Mouse (Mus musculus): ENCODE data around the gene Ell2. TPM values are rescaled to one million over a fixed set of nuclear protein-coding genes. Genes with fewer than 3 reads are reported as not detected.

The Ell2 gene
- total RNA-seq, 4 experiments from 2014 or later = 41.9 to 54.0 (median 49.3) TPM

DNA sequence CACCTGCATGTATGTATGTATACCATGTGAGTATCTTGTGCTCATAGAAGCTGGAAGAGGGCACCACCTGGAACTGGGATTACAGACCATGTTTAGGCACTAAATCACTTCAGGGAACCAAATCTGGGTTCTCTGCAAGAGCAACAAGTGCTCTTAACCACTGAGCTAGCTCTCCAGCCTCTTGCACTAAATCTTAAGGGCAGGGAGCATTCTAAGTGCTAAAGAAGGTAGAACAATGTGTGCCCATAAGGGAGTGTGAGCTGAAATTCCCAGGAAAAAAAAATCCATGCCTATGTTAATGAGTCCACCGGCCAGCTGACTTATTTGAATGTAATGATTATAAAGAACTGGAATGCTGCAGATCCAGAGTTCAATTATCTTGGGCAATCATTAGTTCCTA is 101.4 kb downstream of the Ell2 start:
- DNase-seq (ENCODE audit: low spot score in 2 of 2) = no peak

DNA sequence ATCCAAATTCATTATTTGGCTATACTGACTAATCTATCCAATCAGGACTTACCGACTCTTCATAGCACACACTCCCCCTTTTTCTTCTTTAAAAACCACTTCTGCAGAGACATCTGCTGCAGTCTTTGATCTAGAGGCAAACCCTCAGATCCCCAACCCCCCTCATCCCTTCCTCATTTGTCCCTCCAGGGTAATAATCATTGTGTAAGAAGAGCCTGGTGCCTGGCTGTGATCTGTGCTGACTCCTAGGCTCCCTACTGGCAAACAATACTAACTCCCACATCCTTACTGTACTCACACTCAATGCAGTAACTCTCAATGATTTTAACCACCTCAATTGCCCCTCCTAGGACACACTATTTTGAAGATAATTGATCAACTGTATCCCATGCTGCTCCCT is 103.4 kb downstream of the Ell2 start:
- no peak for DNase-seq (ENCODE audit: low spot score in 2 of 2)

DNA sequence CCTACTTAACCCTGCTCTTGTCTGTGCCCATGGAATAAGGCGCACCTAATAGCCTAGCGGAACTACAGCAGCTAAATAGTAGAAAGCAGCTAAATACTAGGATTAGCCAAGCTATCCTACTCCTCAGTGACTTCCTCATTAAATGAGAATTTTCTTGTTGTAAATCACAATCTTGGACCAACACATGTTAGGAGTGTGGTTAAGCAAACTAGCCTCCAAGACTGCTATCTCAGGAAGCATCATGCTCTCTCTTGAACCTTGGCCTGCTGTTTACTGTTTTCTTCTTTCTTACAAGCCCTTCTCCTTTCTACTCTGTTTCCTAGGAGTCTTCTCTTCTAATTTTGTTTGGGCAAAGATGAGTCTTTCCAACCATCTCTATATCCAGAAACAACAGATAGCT is 110.6 kb downstream of the Ell2 start:
- DNase-seq (ENCODE audit: low spot score in 2 of 2) = no peak

DNA sequence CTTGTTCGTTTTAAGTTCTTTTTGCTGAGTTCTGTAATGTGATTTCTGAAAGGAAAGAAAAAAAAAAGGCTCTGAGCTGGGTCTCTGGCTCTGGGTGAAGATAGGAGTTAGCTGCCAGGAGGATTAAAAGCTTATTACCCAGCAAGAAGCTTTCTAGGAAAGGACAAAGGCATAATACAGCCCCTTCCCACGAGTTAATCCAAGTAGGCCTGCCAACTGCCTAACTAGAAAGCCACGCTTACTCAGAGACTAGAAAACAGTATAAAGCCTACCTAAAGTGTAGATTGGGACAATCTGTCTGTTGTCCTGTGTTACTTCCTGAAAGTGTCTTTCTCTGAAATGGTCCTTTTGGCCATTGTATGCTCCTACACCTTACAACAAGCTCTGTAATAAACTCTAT is 111.9 kb downstream of the Ell2 start:
- DNase-seq (ENCODE audit: low spot score in 2 of 2) = no peak

DNA sequence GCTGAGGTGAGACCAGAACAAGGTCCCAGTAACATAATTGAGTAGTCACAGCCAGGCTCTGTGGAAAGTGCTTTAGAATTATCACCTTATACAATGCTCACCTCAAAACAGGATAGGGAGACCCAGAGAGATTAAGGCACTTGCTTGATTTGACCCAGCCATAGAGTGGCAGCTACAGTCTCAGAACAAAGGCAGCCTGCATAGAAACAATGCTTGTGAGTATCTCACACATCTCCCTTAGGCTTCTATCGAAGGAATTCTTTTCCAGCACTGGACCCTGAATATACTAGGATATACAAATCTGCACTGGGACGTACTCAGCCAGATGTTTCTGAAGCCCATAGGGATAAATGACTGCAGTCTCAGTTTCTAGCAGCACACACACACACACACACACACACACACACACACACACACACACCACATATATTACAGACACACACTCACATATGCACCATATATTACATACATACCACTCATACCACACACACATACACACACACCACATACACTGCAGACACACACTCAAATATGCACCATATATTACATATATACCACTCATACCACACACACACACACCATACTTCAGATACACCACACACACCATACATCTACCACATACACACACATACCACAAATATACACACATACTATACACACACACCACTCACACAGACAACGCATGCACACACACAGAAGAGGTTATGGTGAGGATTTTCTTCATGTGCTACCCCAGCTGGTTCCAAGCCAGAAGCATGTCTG is 112.6 kb downstream of the Ell2 start:
- no peak for DNase-seq (ENCODE audit: low spot score in 2 of 2)

DNA sequence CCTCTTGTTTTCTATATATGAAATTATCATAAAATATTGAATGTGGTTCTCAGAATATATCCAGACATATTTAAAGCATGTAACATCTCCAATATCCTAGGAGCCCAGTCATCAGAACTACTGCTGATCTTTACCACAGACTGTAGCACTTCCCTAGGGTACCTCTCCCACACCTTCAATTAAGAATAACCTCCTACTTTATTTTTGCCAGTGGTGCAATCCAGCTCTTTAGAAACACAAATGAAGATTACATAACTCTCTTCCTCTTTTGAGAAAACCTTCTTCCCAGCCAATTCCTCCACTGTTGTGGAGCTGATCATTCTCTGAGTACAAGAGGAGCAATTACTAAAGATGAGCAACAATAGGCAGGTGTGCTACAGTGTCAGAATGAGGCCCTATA is 113.3 kb downstream of the Ell2 start:
- DNase-seq (ENCODE audit: low spot score in 2 of 2) = no peak

Other genes starting within 250 kb of the Ell2 start
- gene Glrx, start 133.1 kb downstream of the Ell2 start, total RNA-seq (2022) = 10 to 100 TPM; 48.1 to 55.0 (median 52.4) TPM
- gene Rhobtb3, start 237.2 kb downstream of the Ell2 start, total RNA-seq (2022) = 10 to 100 TPM; 16.9 to 19.9 (median 19.5) TPM

All from left cerebral cortex, adult 8-10 months (tissue).